Mouse (Mus musculus): ENCODE measurements around the gene Eml2. TPM values are rescaled to one million over a fixed set of nuclear protein-coding genes. Genes with fewer than 3 reads are reported as not detected.
A peak's percentile ranks its signal among the peaks of the same experiment; 100 is the strongest.

The Eml2 gene
- polyA plus RNA-seq, 1 experiment from 2014 or later: 6.0 TPM

MicroRNAs encoded within 50 kb of the gene (microRNA counts, 519-probe panel; counts per million panel counts)
- microRNA mmu-miR-330: not detected

Small RNAs within 50 kb of the gene (microRNA-seq; reads per million reads assigned to microRNA genes)
- 612 reads per million, percentile 73 among the genes with 10 or more reads in this experiment for gene Mir330

Other genes starting within 250 kb of the Eml2 start
- 0.20 and 0.33 TPM in 2 replicates for gene Nanos2, start 189.0 kb upstream of the Eml2 start, polyA plus RNA-seq (2016; fragmentation: Nextera tagmentation; extraction: Ambion mirVana)
- gene Mypop, start 185.2 kb upstream of the Eml2 start, polyA plus RNA-seq (2016; fragmentation: Nextera tagmentation; extraction: Ambion mirVana): 5.3 and 6.1 TPM in 2 replicates
- gene Irf2bp1, start 172.4 kb upstream of the Eml2 start, polyA plus RNA-seq (2016; fragmentation: Nextera tagmentation; extraction: Ambion mirVana): 41.6 and 43.1 TPM in 2 replicates
- 0.09 and 0.10 TPM in 2 replicates for gene Foxa3, start 152.9 kb upstream of the Eml2 start, polyA plus RNA-seq (2016; fragmentation: Nextera tagmentation; extraction: Ambion mirVana)
- 51.5 and 53.5 TPM in 2 replicates for gene Sympk, start 152.0 kb upstream of the Eml2 start, polyA plus RNA-seq (2016; fragmentation: Nextera tagmentation; extraction: Ambion mirVana)
- gene Rsph6a, start 121.7 kb upstream of the Eml2 start, polyA plus RNA-seq (2016; fragmentation: Nextera tagmentation; extraction: Ambion mirVana): not detected in 2 replicates
- 20.8 and 21.0 TPM in 2 replicates for gene Dmwd, start 100.2 kb upstream of the Eml2 start, polyA plus RNA-seq (2016; fragmentation: Nextera tagmentation; extraction: Ambion mirVana)
- gene Dmpk, start 92.6 kb upstream of the Eml2 start, polyA plus RNA-seq (2016; fragmentation: Nextera tagmentation; extraction: Ambion mirVana): 11.2 and 11.7 TPM in 2 replicates
- gene Six5, start 81.8 kb upstream of the Eml2 start, polyA plus RNA-seq (2016; fragmentation: Nextera tagmentation; extraction: Ambion mirVana): 7.4 and 7.9 TPM in 2 replicates
- 1.1 and 1.3 TPM in 2 replicates for gene Gm4969, start 58.1 kb upstream of the Eml2 start, polyA plus RNA-seq (2016; fragmentation: Nextera tagmentation; extraction: Ambion mirVana)
- gene Fbxo46, start 56.6 kb upstream of the Eml2 start, polyA plus RNA-seq (2016; fragmentation: Nextera tagmentation; extraction: Ambion mirVana): 20.6 and 21.9 TPM in 2 replicates
- gene Qpctl, start 27.1 kb upstream of the Eml2 start, polyA plus RNA-seq (2016; fragmentation: Nextera tagmentation; extraction: Ambion mirVana): 21.0 and 22.0 TPM in 2 replicates
- 136 and 139 TPM in 2 replicates for gene Snrpd2, start 26.7 kb upstream of the Eml2 start, polyA plus RNA-seq (2016; fragmentation: Nextera tagmentation; extraction: Ambion mirVana)
- 2.1 and 3.4 TPM in 2 replicates for gene Gipr, start 10.3 kb upstream of the Eml2 start, polyA plus RNA-seq (2016; fragmentation: Nextera tagmentation; extraction: Ambion mirVana)
- 1.6 and 2.0 TPM in 2 replicates for gene Gpr4, start 36.1 kb downstream of the Eml2 start, polyA plus RNA-seq (2016; fragmentation: Nextera tagmentation; extraction: Ambion mirVana)
- 41.8 and 43.7 TPM in 2 replicates for gene Opa3, start 51.9 kb downstream of the Eml2 start, polyA plus RNA-seq (2016; fragmentation: Nextera tagmentation; extraction: Ambion mirVana)
- gene Vasp, start 95.4 kb downstream of the Eml2 start, polyA plus RNA-seq (2016; fragmentation: Nextera tagmentation; extraction: Ambion mirVana): 44.9 and 47.1 TPM in 2 replicates
- gene Ppm1n, start 103.6 kb downstream of the Eml2 start, polyA plus RNA-seq (2016; fragmentation: Nextera tagmentation; extraction: Ambion mirVana): 0.20 and 0.32 TPM in 2 replicates
- 74.6 and 79.7 TPM in 2 replicates for gene Rtn2, start 106.2 kb downstream of the Eml2 start, polyA plus RNA-seq (2016; fragmentation: Nextera tagmentation; extraction: Ambion mirVana)
- gene Fosb, start 133.6 kb downstream of the Eml2 start, polyA plus RNA-seq (2016; fragmentation: Nextera tagmentation; extraction: Ambion mirVana): 0.20 TPM in 1 of 2 replicates, not detected in the other
- gene Ercc1, start 168.4 kb downstream of the Eml2 start, polyA plus RNA-seq (2016; fragmentation: Nextera tagmentation; extraction: Ambion mirVana): 103 and 114 TPM in 2 replicates
- gene Cd3eap, start 183.1 kb downstream of the Eml2 start, polyA plus RNA-seq (2016; fragmentation: Nextera tagmentation; extraction: Ambion mirVana): 19.1 and 20.6 TPM in 2 replicates
- 3.6 and 4.1 TPM in 2 replicates for gene Ppp1r13l, start 183.3 kb downstream of the Eml2 start, polyA plus RNA-seq (2016; fragmentation: Nextera tagmentation; extraction: Ambion mirVana)
- gene Ercc2, start 205.6 kb downstream of the Eml2 start, polyA plus RNA-seq (2016; fragmentation: Nextera tagmentation; extraction: Ambion mirVana): 27.5 and 30.3 TPM in 2 replicates
- 1.1 and 2.7 TPM in 2 replicates for gene Klc3, start 227.7 kb downstream of the Eml2 start, polyA plus RNA-seq (2016; fragmentation: Nextera tagmentation; extraction: Ambion mirVana)
- gene Ckm, start 228.4 kb downstream of the Eml2 start, polyA plus RNA-seq (2016; fragmentation: Nextera tagmentation; extraction: Ambion mirVana): 0.12 TPM in 1 of 2 replicates, not detected in the other

Measured in midbrain, embryonic 12.5 days (tissue).